Mouse (Mus musculus): ENCODE measurements around the gene E130218I03Rik. TPM values are rescaled to one million over a fixed set of nuclear protein-coding genes. Genes with fewer than 3 reads are reported as not detected.

Gene E130218I03Rik
- not detected in 2 replicates for polyA plus RNA-seq (2012; rRNA removed)

DNA sequence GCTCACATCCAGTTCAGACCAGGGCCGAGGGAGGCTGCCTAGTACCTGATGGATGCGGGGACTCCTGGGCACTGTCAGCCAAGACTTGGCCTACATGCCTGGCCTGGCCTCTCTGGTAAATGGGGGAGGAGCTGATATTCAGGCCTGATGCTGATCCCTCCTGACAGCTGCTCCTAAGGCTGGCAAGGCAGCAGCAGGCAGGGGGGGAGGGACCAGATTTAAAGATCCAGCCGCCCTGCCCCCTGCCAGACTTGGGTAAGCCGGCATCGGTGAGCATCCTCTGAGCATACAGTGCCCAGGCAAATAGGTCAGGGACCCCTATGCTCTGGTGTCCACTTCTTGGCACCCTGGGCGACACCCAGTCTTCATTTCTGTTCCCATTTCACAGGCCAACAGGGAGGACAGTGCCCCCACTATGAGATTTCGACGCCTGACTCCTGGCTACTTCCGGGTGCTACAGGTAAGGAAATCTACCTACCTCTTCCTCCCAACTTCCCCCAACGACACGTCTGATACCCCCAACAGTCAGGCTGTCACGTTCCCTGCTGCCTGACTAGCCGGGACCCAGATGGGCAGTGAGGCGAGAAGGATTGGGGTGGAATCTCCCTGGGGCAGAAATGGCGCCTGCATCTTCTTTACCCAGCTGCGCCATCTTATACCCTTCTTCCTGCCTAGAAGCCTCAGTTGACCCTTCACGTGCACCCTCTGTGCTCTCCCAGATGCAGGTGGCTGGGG is at the start of gene E130218I03Rik:
Gene E130218I03Rik, plus strand, starts transcription at position 147 of the 735 bp plus-strand sequence.

DNA sequence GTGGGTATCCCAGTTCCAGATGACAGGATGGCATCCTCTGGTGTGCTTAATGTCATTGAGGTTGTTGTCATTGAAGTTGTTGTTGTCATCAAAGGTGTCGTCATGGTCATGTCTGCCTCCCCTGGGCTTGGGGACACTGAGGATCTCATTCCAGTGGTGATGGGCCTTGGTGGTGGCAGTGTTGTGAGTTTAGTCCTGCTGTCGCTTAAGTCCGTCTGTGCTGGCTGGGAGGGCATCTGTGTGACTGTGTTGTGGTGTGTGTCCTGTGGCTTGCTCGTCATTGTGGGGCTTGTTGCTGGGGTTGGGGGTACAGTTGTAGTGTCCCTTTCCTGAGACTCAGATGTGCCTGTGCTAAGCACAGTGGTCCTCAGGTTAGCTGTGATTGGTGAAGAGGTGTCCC is 40.6 kb upstream of the E130218I03Rik start, which contains the start of gene Gm7534:
Gene Gm7534, minus strand, starts transcription at position 101 of the 400 bp plus-strand sequence.

DNA sequence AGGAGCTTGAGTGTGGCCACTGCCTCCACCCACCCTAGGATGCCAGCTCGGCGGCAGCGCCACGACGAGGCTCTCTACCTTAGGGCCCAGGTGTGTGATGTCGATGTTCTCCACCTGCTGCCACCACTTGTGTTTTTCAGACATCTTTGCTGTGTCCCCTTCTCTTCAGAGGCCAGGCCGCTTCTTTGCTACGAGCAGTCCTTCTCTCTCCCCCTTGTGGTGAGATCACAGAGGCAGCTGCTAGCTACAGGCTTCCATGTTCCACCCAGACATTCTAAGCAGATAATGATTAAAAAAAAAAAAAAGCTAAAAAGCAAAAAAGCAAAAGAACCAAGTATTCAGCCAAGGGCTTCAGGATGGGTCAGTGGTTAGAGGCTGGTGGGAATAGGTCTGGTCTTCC is 16.3 kb upstream of the E130218I03Rik start, which contains the start of gene Catsper4:
Gene Catsper4, minus strand, starts transcription at position 190 of the 400 bp plus-strand sequence.

DNA sequence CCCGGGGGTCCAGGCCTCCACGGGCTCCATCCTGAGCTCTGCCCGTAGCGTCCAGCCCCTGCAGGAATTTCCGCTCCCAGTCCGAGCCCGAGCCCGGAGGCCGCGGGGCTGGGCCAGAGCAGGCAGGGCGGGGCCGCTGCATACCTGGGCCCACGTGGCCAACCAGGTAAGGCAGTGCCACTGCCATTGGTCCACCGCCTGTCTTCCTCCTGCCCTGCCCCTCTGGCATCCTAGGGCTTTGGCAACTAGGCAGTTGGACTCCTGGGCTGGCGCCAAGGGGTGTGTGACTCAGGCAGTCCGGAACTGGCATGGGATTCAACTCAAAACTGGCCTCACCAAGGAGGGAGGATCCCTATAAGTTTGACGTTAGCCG is 5.2 kb upstream of the E130218I03Rik start, which contains the start of gene Cnksr1:
Gene Cnksr1, minus strand, starts transcription at position 121 of the 373 bp plus-strand sequence.

DNA sequence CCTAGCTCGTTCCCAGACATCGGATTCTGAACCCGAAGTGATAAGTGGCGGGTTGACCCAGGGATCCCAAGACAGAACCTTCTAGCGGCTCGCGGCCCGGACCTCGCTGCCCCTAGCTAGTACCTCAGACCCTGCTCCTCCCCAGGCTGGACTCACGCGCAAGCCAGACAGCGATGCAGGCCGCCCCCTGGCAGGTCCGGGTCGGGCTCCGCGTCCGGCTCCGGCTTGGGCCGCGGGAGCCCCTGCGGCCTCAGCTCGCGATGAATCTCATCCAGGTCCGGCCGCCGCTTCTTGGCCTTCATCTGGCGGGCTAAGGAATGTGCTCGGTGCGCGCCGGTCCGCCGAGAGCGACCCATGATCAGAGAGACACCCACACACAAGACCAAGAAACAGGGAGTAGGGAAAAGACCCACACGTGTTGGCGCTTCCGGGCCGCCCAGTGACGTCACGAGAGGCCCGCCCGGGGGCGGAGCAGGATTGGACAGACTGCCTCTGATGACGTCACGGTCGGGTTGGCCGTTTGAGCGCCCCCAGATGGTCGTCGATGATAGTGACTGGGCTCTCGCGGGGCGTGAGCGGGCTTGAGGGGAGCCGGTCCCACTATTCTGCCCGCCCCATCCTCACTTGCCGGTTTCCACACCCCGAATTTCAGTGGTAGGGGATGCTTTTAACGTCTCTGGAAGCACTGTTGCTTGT is 1.8 kb downstream of the E130218I03Rik start, which contains the start of gene Zfp593:
Gene Zfp593, minus strand, starts transcription at position 445 of the 696 bp plus-strand sequence.

DNA sequence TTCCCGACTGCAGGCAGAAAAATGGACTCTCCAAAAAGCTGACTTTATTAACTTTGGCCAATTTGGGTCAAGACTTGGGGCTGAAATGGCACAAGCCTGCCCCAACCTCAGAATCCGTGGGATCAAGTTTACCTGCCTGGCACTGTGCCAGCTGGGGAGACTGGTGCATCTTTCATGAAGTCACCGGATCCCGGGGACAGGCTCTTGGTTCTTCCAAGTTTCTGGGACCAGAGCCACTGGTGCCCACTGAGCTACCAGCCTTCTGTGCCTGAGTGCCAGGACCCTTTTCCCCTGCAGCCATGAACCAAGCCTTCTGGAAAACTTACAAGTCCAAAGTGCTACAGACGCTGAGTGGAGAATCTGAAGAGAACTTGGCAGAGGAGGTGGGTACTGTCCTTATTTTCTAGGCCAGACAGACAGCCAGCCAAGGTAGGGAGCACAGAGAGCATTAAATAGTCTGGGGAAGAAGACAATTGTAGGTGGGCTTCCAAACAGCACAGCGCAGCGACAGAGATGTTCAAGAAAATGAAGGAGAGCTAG is 3.3 kb downstream of the E130218I03Rik start, which contains the start of gene Gm30191:
Gene Gm30191, plus strand, starts transcription at position 217 of the 540 bp plus-strand sequence.

DNA sequence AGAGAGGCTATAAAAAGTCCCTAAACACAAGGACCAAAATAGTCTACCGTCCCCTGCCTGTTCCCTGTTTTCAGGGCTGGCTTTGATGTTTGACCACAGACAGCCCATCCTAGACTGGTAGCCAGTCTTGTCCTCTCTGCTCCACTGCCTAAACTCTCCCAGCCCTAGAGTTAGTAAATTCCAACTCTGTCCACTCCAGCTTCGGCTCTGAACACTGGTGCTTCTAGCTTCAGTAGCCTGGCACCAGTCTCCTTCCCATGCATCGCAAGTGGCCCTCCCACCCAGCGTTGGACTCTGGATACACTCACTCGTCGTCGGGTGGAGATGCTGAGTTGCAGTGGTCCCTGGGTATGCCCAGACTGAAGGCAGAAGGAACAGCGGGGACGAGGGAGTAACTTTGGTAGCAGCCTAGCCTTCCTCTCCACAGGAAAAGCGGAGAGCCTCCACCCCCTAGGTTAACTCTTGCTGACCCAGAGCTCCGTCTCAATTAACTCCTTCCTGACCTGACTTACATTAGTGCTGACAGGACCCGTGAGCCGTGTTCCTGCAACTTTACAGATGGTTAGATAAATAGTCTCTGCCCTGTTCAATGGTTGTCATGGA is 10.4 kb downstream of the E130218I03Rik start, which contains the start of gene Grrp1:
Gene Grrp1, minus strand, starts transcription at position 385 of the 603 bp plus-strand sequence.

DNA sequence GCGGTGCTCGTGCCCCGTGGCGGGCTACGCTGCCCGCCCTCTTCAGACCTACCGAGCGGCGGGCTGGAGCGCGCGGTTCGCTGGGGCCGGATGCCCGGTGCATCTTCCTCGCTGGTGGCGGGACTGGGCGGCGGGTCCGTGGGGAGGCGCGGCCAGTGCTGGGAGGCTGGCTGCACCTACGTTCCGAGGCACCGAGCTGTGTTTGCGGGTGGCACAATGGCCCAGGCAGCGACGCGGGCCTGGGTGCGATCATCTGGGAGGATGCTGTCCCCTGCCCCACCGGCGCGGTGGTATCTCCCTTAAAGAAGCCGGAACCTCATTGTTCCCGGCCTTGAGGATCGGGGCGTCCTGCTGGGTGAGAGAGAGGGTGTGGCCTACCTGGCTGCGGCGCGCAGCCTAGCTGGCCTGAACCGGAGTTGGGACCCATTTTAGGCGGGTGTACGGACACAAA is 44.1 kb downstream of the E130218I03Rik start, which contains the start of gene Pdik1l:
Gene Pdik1l, minus strand, starts transcription at position 321 of the 451 bp plus-strand sequence.

Other genes with a start within 250 kb of the E130218I03Rik start
- 6.3 and 6.7 TPM in 2 replicates for gene Dhdds, start 242.7 kb upstream of the E130218I03Rik start, polyA plus RNA-seq (2012; rRNA removed)
- not detected in 2 replicates for gene Lin28a, start 224.8 kb upstream of the E130218I03Rik start, polyA plus RNA-seq (2012; rRNA removed)
- gene Zfp683, start 189.8 kb upstream of the E130218I03Rik start, polyA plus RNA-seq (2012; rRNA removed) = 0.05 and 0.10 TPM in 2 replicates
- gene Crybg2, start 182.8 kb upstream of the E130218I03Rik start, polyA plus RNA-seq (2012; rRNA removed) = 7.5 and 9.4 TPM in 2 replicates
- gene Cd52, start 148.6 kb upstream of the E130218I03Rik start, polyA plus RNA-seq (2012; rRNA removed) = 4.7 and 8.8 TPM in 2 replicates
- gene Ubxn11, start 141.1 kb upstream of the E130218I03Rik start, polyA plus RNA-seq (2012; rRNA removed) = 0.82 and 2.1 TPM in 2 replicates
- 521 and 785 TPM in 2 replicates for gene Sh3bgrl3, start 114.9 kb upstream of the E130218I03Rik start, polyA plus RNA-seq (2012; rRNA removed)
- 17.3 and 19.2 TPM in 2 replicates for gene Cep85, start 56.5 kb upstream of the E130218I03Rik start, polyA plus RNA-seq (2012; rRNA removed)
- gene Gm7534, start 40.7 kb upstream of the E130218I03Rik start, polyA plus RNA-seq (2012; rRNA removed) = not detected in 2 replicates
- gene Catsper4, start 16.3 kb upstream of the E130218I03Rik start, polyA plus RNA-seq (2012; rRNA removed) = 0.21 and 0.29 TPM in 2 replicates
- gene Cnksr1, start 5.3 kb upstream of the E130218I03Rik start, polyA plus RNA-seq (2012; rRNA removed) = 12.0 TPM in 2 replicates
- gene Zfp593, start 1.9 kb downstream of the E130218I03Rik start, polyA plus RNA-seq (2012; rRNA removed) = 4.6 and 9.0 TPM in 2 replicates
- gene Gm30191, start 3.3 kb downstream of the E130218I03Rik start, polyA plus RNA-seq (2012; rRNA removed) = 0.14 TPM in 1 of 2 replicates, not detected in the other
- 6.7 and 9.4 TPM in 2 replicates for gene Grrp1, start 10.4 kb downstream of the E130218I03Rik start, polyA plus RNA-seq (2012; rRNA removed)
- gene Pdik1l, start 44.2 kb downstream of the E130218I03Rik start, polyA plus RNA-seq (2012; rRNA removed) = 0.56 and 0.67 TPM in 2 replicates
- 0.21 and 0.28 TPM in 2 replicates for gene Trim63, start 71.5 kb downstream of the E130218I03Rik start, polyA plus RNA-seq (2012; rRNA removed)
- gene Slc30a2, start 99.5 kb downstream of the E130218I03Rik start, polyA plus RNA-seq (2012; rRNA removed) = 0.16 TPM in 1 of 2 replicates, not detected in the other
- 1.4 and 1.7 TPM in 2 replicates for gene Extl1, start 140.2 kb downstream of the E130218I03Rik start, polyA plus RNA-seq (2012; rRNA removed)
- gene Pafah2, start 152.7 kb downstream of the E130218I03Rik start, polyA plus RNA-seq (2012; rRNA removed) = 28.6 and 33.4 TPM in 2 replicates
- 6.2 TPM in 2 replicates for gene Stmn1, start 224.7 kb downstream of the E130218I03Rik start, polyA plus RNA-seq (2012; rRNA removed)